8 mouse cellular contexts compared by ENCODE assay signal in the genomic region with DNA sequence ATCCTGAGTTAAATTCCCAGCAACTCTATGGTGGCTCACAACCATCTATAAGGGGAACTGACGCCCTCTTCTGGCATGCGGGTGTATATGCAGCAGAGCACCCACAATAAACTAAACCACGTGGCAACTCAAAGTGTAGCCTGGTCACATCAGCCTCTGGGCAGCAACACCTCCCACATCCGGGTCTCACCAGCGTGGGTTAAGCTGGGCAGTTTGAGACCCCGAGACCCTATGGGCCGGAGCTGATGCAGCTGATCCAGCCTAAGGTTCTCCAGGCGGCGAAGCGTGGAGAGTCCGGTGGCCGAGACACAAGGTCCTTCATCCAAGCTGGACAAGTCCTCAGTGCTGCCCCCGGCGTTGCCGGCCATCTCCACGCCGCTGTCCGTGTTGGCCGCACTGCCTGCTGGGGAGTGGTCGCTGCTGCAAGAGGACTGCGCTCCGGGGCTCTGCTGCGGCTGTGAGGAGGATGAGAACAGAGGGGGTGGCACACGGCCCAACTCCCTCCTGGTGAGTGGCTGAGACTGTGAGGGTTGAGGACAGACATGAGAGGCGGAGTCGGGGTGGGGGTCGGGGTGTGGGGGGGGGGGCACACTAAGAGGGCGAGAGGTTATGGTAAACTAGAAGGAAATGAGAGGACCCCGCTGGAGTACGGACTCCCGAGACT. TPM values are rescaled to one million over a fixed set of nuclear protein-coding genes. Genes with fewer than 3 reads are reported as not detected.
A peak's percentile ranks its signal among the peaks of the same experiment; 100 is the strongest.
DNase-seq lines count a peak whose midpoint lies in the region; ATAC-seq and TF ChIP-seq lines count a peak whose summit lies in the region.

No protein-coding gene starts in this region.

- 0 out of 2 replicates have a peak, but pooled peaks cover 4% of the 10 kb centered on the region for H3K4me1 ChIP-seq in kidney, embryonic 15.5 days
- H3K4me1 ChIP-seq in cortical plate, adult 2 months (ENCODE audit: control insufficient read depth, insufficient read depth, low read length) = no peaks in the 10 kb centered on the region
- H3K4me1 ChIP-seq in hindbrain, postnatal 0 days (ENCODE audit: insufficient read depth, low read length) = no peaks in the 10 kb centered on the region
- no peaks in the 10 kb centered on the region for H3K4me1 ChIP-seq in midbrain, postnatal 0 days (ENCODE audit: insufficient read depth, low read length)

- no peak overlapping the region for H3K9ac ChIP-seq in kidney, embryonic 15.5 days
- no peak overlapping the region for H3K9ac ChIP-seq in hindbrain, postnatal 0 days (replicated peaks; ENCODE audit: low read length)
- H3K9ac ChIP-seq in midbrain, postnatal 0 days (replicated peaks; ENCODE audit: low read length, poor library complexity, severe bottlenecking) = peak overlapping the region; percentile 39; the same call in 1 of the 2 replicates

- 0 out of 2 replicates have a peak overlapping the region, but pooled peaks have one; percentile 10 for H3K4me3 ChIP-seq in kidney, embryonic 15.5 days (replicated peaks)
- no peak overlapping the region for H3K4me3 ChIP-seq in cortical plate, adult 2 months (ENCODE audit: insufficient read depth, low read length)
- peak overlapping the region; percentile 20; the same call in 1 of the 2 replicates for H3K4me3 ChIP-seq in hindbrain, postnatal 0 days (ENCODE audit: low read length)
- peak overlapping the region; percentile 28; the same call in 1 of the 2 replicates for H3K4me3 ChIP-seq in midbrain, postnatal 0 days (ENCODE audit: low read depth, low read length)

- 0 out of 2 replicates have a peak, but pooled peaks have one; percentile 0 for TF ChIP-seq CTCF in cortical plate, adult 2 months (IDR thresholded peaks at IDR 0.05; ENCODE audit: extremely low read depth, insufficient read depth, low read length)
- peak; percentile 47 for TF ChIP-seq CTCF in hindbrain, postnatal 0 days (IDR thresholded peaks at IDR 0.05; ENCODE audit: low read depth)
- peak; percentile 65 for TF ChIP-seq CTCF in midbrain, postnatal 0 days (IDR thresholded peaks at IDR 0.05)

- H3K27me3 ChIP-seq in kidney, embryonic 15.5 days = peaks cover 24% of the 10 kb centered on the region
- H3K27me3 ChIP-seq in hindbrain, postnatal 0 days (ENCODE audit: insufficient read depth, low read length) = peaks cover 12% of the 10 kb centered on the region
- peaks cover 25% of the 10 kb centered on the region for H3K27me3 ChIP-seq in midbrain, postnatal 0 days (ENCODE audit: insufficient read depth, low read length)

- no peak for TF ChIP-seq POLR2A in cortical plate, adult 2 months (IDR thresholded peaks at IDR 0.05; ENCODE audit: extremely low read depth, insufficient read depth, low read length)

- H3K27ac ChIP-seq in kidney, embryonic 15.5 days = no peak overlapping the region
- no peak overlapping the region for H3K27ac ChIP-seq in cortical plate, adult 2 months (ENCODE audit: insufficient read depth, low read length)
- H3K27ac ChIP-seq in hindbrain, postnatal 0 days = no peak overlapping the region
- no peak overlapping the region for H3K27ac ChIP-seq in midbrain, postnatal 0 days (ENCODE audit: low read depth, low read length)

- H3K9me3 ChIP-seq in kidney, embryonic 15.5 days (replicated peaks) = no peaks in the 10 kb centered on the region
- H3K9me3 ChIP-seq in hindbrain, postnatal 0 days (ENCODE audit: low read length) = no peaks in the 10 kb centered on the region
- H3K9me3 ChIP-seq in midbrain, postnatal 0 days (ENCODE audit: low read length) = no peaks in the 10 kb centered on the region

- peaks cover 44% of the 10 kb centered on the region for H3K36me3 ChIP-seq in kidney, embryonic 15.5 days
- H3K36me3 ChIP-seq in hindbrain, postnatal 0 days (ENCODE audit: insufficient read depth, low read length) = no peaks in the 10 kb centered on the region
- H3K36me3 ChIP-seq in midbrain, postnatal 0 days (ENCODE audit: insufficient read depth, low read length) = no peaks in the 10 kb centered on the region

- H3K4me2 ChIP-seq in kidney, embryonic 15.5 days = peak overlapping the region; percentile 46
- H3K4me2 ChIP-seq in hindbrain, postnatal 0 days (ENCODE audit: low read depth, low read length) = peak overlapping the region; percentile 46
- peak overlapping the region; percentile 49 for H3K4me2 ChIP-seq in midbrain, postnatal 0 days (ENCODE audit: low read depth, low read length, poor library complexity, severe bottlenecking)

- 33% methylated on average over 31 of the region's 31 CpGs for WGBS in kidney, embryonic 15.5 days
- WGBS in hindbrain, postnatal 0 days = 33% methylated on average over 31 of the region's 31 CpGs
- 21% methylated on average over 31 of the region's 31 CpGs for WGBS in midbrain, postnatal 0 days

- no peak for DNase-seq in kidney, adult 8-10 months
- peak; percentile 58 for DNase-seq in hindbrain, postnatal 0 days (ENCODE audit: low spot score)
- DNase-seq in midbrain, postnatal 0 days (ENCODE audit: low spot score) = peak; percentile 56
- DNase-seq in urinary bladder, postnatal 4 days (ENCODE audit: low spot score in 2 of 2) = no peak

- no peak for ATAC-seq in kidney, embryonic 15.5 days (replicated peaks; ENCODE audit: low FRiP score)
- peak; percentile 52; the same call in 1 of the 2 replicates for ATAC-seq in hindbrain, postnatal 0 days
- ATAC-seq in midbrain, postnatal 0 days (ENCODE audit: low FRiP score) = peak; percentile 59; the same call in 1 of the 2 replicates
- ATAC-seq in cerebellum, adult (ENCODE audit: insufficient number of reproducible peaks, low FRiP score, low TSS enrichment) = no peak
- no peak for ATAC-seq in erythroblast, adult 5-6 weeks (replicated peaks; ENCODE audit: low FRiP score, poor library complexity, severe bottlenecking)

RNA-seq across cellular contexts. Expression of a gene that starts 9.4 kb away (rescaled TPM):
- 6.3 and 8.2 TPM in 2 replicates for polyA plus RNA-seq in kidney, embryonic 15.5 days (2015; fragmentation: Nextera tagmentation; extraction: Ambion mirVana)
- polyA plus RNA-seq in cortical plate, adult 2 months (2012; rRNA removed) = 2.3 and 2.6 TPM in 2 replicates
- total RNA-seq in hindbrain, postnatal 0 days (2014; rRNA removed) = 10.9 and 13.0 TPM in 2 replicates
- polyA plus RNA-seq in hindbrain, postnatal 0 days (2015; fragmentation: Nextera tagmentation; extraction: Ambion mirVana) = 2.7 TPM in 2 replicates
- total RNA-seq in midbrain, postnatal 0 days (2014; rRNA removed) = 4.2 and 6.9 TPM in 2 replicates
- 1.0 and 1.1 TPM in 2 replicates for polyA plus RNA-seq in midbrain, postnatal 0 days (2015; fragmentation: Nextera tagmentation; extraction: Ambion mirVana)
- not detected in 2 replicates for total RNA-seq in erythroblast, adult 5-6 weeks (2015; ENCODE audit: low replicate concordance)
- total RNA-seq in erythroblast, adult 5-6 weeks (2017; ENCODE audit: low replicate concordance) = not detected in 2 replicates

RNA-seq across cellular contexts. Expression of a gene that starts 10.6 kb away (rescaled TPM):
- polyA plus RNA-seq in kidney, embryonic 15.5 days (2015; fragmentation: Nextera tagmentation; extraction: Ambion mirVana) = 3.1 and 3.3 TPM in 2 replicates
- 1.2 and 1.4 TPM in 2 replicates for polyA plus RNA-seq in cortical plate, adult 2 months (2012; rRNA removed)
- total RNA-seq in hindbrain, postnatal 0 days (2014; rRNA removed) = 1.0 and 1.5 TPM in 2 replicates
- polyA plus RNA-seq in hindbrain, postnatal 0 days (2015; fragmentation: Nextera tagmentation; extraction: Ambion mirVana) = 1.2 and 1.3 TPM in 2 replicates
- 0.24 and 1.2 TPM in 2 replicates for total RNA-seq in midbrain, postnatal 0 days (2014; rRNA removed)
- 0.91 and 1.0 TPM in 2 replicates for polyA plus RNA-seq in midbrain, postnatal 0 days (2015; fragmentation: Nextera tagmentation; extraction: Ambion mirVana)
- 19.9 and 21.1 TPM in 2 replicates for total RNA-seq in erythroblast, adult 5-6 weeks (2015; ENCODE audit: low replicate concordance)
- total RNA-seq in erythroblast, adult 5-6 weeks (2017; ENCODE audit: low replicate concordance) = 14.6 and 18.7 TPM in 2 replicates

RNA-seq across cellular contexts. Expression of a gene that starts 20.8 kb away (rescaled TPM):
- polyA plus RNA-seq in kidney, embryonic 15.5 days (2015; fragmentation: Nextera tagmentation; extraction: Ambion mirVana) = 120 and 127 TPM in 2 replicates
- 71.6 and 75.6 TPM in 2 replicates for polyA plus RNA-seq in cortical plate, adult 2 months (2012; rRNA removed)
- total RNA-seq in hindbrain, postnatal 0 days (2014; rRNA removed) = 74.4 and 90.4 TPM in 2 replicates
- 104 TPM in 2 replicates for polyA plus RNA-seq in hindbrain, postnatal 0 days (2015; fragmentation: Nextera tagmentation; extraction: Ambion mirVana)
- total RNA-seq in midbrain, postnatal 0 days (2014; rRNA removed) = 62.6 and 84.3 TPM in 2 replicates
- 103 and 112 TPM in 2 replicates for polyA plus RNA-seq in midbrain, postnatal 0 days (2015; fragmentation: Nextera tagmentation; extraction: Ambion mirVana)
- 35.1 and 38.8 TPM in 2 replicates for total RNA-seq in erythroblast, adult 5-6 weeks (2015; ENCODE audit: low replicate concordance)
- 43.5 and 45.6 TPM in 2 replicates for total RNA-seq in erythroblast, adult 5-6 weeks (2017; ENCODE audit: low replicate concordance)

RNA-seq across cellular contexts. Expression of a gene that starts 21.9 kb away (rescaled TPM):
- polyA plus RNA-seq in kidney, embryonic 15.5 days (2015; fragmentation: Nextera tagmentation; extraction: Ambion mirVana) = not detected in 2 replicates
- 0.10 and 0.19 TPM in 2 replicates for polyA plus RNA-seq in cortical plate, adult 2 months (2012; rRNA removed)
- total RNA-seq in hindbrain, postnatal 0 days (2014; rRNA removed) = not detected in 2 replicates
- not detected in 2 replicates for polyA plus RNA-seq in hindbrain, postnatal 0 days (2015; fragmentation: Nextera tagmentation; extraction: Ambion mirVana)
- not detected in 2 replicates for total RNA-seq in midbrain, postnatal 0 days (2014; rRNA removed)
- polyA plus RNA-seq in midbrain, postnatal 0 days (2015; fragmentation: Nextera tagmentation; extraction: Ambion mirVana) = 0.04 TPM in 1 of 2 replicates, not detected in the other
- not detected in 2 replicates for total RNA-seq in erythroblast, adult 5-6 weeks (2015; ENCODE audit: low replicate concordance)
- total RNA-seq in erythroblast, adult 5-6 weeks (2017; ENCODE audit: low replicate concordance) = not detected in 2 replicates

RNA-seq across cellular contexts. Expression of a gene that starts 37.9 kb away (rescaled TPM):
- 0.19 and 0.45 TPM in 2 replicates for polyA plus RNA-seq in kidney, embryonic 15.5 days (2015; fragmentation: Nextera tagmentation; extraction: Ambion mirVana)
- not detected in 2 replicates for polyA plus RNA-seq in cortical plate, adult 2 months (2012; rRNA removed)
- not detected in 2 replicates for total RNA-seq in hindbrain, postnatal 0 days (2014; rRNA removed)
- not detected in 2 replicates for polyA plus RNA-seq in hindbrain, postnatal 0 days (2015; fragmentation: Nextera tagmentation; extraction: Ambion mirVana)
- not detected in 2 replicates for total RNA-seq in midbrain, postnatal 0 days (2014; rRNA removed)
- not detected in 2 replicates for polyA plus RNA-seq in midbrain, postnatal 0 days (2015; fragmentation: Nextera tagmentation; extraction: Ambion mirVana)
- not detected in 2 replicates for total RNA-seq in erythroblast, adult 5-6 weeks (2015; ENCODE audit: low replicate concordance)
- not detected in 2 replicates for total RNA-seq in erythroblast, adult 5-6 weeks (2017; ENCODE audit: low replicate concordance)

Comparison
In these comparisons a context has a peak if more than half of its experiments do, and no peak if none do; other contexts are left out.
1. ATAC-seq: peak in hindbrain, postnatal 0 days (single experiment) and midbrain, postnatal 0 days (single experiment); none in kidney, embryonic 15.5 days (single experiment), cerebellum, adult (single experiment) and erythroblast, adult 5-6 weeks (single experiment).
2. DNase-seq: peak in hindbrain, postnatal 0 days (single experiment) and midbrain, postnatal 0 days (single experiment); none in kidney, adult 8-10 months (0 of 2) and urinary bladder, postnatal 4 days (0 of 2).
3. CTCF ChIP-seq: peak in every context shown above with its lines; median percentile 65 in midbrain, postnatal 0 days; 47 in hindbrain, postnatal 0 days; 0 in cortical plate, adult 2 months.
4. Peak in every context shown above with its lines, with median percentiles within 50 percentile points of each other: H3K4me2 ChIP-seq.